Mouse (Mus musculus): Measurements from ENCODE around the gene Muc3. TPM values are rescaled to one million over a fixed set of nuclear protein-coding genes. Genes with fewer than 3 reads are reported as not detected.
A peak's percentile ranks its signal among the peaks of the same experiment; 100 is the strongest.
"Not testable (repeated sequence)": the region's sequence is repeated elsewhere in the genome, so short reads cannot be mapped to it uniquely, and the experiment has no call there.

Gene Muc3
- total RNA-seq (2021): not detected

DNA sequence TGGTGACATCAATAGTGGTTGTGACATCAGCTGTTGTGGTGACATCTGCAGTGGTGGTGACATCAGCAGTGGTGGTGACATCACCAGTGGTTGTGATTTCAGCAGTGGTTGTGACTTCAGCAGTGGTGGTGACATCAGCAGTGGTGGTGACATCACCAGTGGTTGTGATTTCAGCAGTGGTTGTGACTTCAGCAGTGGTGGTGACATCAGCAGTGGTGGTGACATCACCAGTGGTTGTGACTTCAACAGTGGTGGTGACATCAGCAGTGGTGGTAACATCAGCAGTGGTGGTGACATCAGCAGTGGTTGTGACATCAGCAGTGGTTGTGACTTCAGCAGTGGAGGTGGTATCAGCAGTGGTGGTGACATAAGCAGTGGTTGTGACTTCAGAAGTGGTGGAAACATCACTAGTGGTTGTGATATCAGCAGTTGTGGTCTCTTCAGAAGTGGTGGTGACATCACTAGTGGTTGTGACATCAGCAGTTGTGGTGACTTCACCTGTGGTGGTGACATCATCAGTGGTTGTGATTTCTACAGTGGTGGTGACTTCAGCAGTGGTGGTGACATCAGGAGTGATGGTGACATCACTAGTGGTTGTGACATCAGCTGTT lies at the start of gene Muc3:
Gene Muc3 (minus strand): TSS at position 51 of the 611 bp plus-strand sequence.
- intact Hi-C loops (cut with DNase I); DNase-seq: not testable (repeated sequence)

DNA sequence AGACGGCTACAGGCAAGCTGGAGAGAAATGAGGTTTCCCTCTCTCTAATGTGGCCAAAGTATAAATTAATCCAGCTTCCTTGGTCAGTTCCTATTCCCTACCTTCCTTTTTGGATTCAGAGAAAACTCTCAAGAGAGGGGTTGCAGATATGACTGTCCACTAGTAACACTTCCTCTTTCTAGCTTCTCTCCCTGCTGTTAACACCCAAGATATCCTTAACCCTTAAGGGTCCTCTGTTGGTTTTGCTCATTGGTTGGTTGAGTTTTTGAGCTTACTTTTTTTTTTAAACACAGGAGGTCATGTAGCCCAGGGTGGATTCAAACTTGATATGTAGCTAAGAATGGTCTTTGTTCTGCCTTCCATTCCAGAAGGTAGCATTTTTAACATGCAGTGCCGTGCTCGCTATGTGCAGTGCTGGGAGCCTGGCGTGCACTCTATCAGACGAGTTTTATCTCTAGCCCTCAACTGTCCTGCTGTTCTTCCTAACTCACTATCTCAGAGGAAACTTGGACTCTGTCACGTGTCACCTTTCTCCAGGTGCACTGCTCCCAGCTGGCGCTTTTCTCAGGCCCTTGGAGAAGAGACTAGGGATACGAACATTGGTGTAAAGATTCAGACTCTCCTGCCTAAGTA lies 45.5 kb upstream of the Muc3 start:
- intact Hi-C loops (cut with DNase I): no loop called here
- no peak for DNase-seq

DNA sequence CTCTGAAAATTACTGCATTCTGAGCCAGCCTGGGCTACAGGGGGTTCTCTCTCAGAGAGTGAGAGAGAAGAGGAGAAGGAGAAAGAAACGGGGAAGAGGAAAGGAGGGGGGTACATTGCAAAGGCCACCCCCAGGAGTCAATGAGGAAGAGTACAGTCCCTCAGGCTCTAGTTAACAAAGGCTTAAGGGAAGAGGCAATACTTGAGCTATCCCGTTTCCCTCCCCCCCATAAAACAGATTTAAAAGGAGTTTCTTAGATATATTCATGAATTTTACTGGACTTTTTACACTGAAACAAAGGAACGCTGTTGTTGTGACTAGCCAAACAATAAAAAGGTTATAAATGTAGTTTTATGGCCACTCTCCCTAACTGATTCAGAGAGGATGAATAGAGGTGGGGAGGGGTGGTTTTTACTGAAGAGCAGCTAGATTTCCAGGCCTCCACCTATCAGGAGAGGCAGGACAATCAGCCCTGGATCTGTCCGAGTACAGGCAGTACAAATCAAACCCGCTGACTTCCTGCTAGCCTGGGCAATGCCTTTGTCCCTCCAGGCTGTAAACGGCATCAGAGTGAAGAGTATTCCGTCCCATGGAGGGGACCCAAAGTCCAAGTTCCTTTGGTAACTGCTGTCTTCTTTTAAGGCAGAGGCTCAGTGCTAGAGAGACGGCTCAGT lies 44.3 kb upstream of the Muc3 start:
- no peak for DNase-seq
- intact Hi-C loops (cut with DNase I): no loop called here

DNA sequence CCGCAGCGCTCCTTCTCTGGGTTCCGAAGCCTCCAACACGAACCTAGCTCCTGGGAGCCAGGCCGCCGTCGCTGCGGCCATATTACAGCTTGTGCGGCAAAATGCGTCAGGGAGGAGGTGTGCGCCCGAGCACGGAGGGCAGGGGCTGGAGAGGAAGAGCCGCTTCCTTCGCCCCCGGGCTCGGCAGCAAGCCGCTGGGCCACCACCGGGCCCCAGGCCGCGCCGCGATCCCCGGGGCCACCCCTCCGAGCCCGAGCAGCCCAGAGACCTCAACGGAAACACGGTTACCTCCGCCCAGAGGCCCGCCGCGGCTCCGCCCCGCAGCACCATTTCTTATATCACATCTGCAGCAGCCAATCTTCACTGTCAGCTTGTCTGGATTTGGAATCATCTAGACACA lies 40.2 kb upstream of the Muc3 start:
- peak; percentile 6 to 14 for DNase-seq
- intact Hi-C loops (cut with DNase I): no loop called here

DNA sequence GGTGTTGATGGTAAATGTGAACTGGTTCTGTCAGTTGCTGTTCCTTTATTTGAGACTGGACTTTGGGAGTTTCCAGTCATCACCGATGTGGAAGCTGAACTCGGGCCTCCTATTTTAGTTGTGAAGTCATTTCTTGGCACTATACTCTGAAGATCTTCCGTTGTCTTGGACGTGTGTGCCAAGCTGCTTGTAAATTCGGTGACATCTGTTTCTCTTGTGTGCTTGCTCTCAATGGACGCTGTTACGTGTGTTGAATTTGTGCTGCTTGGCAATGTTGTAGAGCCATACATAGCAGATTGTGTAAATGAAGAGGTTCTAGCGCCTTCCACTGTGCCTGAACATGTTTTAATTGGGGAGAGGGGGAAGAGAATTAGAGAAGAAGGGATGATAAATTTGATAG lies 36.2 kb upstream of the Muc3 start:
- intact Hi-C loops (cut with DNase I): no loop called here

DNA sequence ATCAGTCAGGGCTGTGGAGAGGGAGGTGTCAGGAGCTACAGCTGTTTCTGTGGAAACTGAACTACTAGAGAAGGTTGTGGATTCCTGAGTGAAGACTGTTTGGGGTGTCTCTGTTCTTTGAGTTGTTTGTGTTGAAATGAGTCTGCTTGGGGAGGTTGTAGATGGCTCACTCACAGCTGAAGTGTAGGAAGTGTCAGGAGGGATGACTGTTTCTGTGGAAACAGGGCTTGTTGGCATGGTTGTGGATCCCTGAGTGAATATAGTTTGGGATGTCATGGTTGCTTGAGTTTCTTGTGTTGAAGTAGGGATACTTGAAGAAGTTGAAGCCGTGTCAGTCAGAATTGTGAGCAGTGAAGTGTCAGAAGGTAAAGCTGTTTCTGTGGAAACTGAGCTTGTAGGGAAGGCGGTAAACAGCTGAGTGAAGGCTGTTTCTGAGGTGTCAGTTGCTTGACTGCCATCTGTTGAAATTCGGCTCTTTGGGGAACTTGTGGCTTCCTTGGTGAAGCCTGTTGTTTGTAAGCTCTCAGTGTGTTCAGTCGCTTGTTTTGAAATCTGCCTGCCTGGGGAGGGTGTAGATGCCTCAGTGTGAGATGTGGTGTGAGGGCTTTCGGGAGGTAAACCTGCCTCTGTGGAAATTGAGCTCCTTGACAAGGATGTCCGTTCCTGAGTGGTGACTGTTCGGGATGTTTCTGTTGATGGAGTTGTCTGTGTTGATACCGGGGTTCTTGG lies 30.7 kb upstream of the Muc3 start:
- DNase-seq: no peak
- intact Hi-C loops (cut with DNase I): no loop called here

More for the DNA sequence above, 36.2 kb upstream of the Muc3 start:
- no peak for DNase-seq

DNA sequence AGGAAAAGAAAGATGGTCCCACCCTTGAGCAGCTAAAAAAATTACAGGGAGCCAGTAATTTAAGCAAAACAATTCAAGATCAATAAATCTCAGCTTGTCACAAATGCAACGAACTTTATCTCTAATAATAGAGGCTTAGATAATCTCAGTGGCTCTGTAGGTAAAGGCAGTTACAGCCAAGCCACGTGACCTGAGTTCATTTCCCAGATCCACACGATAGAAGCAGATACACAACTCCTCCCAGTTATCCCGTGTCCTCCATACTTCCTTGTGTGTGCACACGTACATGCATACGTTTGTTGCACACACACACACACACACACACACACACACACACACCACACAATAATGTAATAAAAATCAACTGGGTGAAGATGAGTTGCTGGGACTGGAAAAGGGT lies 24.8 kb upstream of the Muc3 start:
- no peak for DNase-seq
- intact Hi-C loops (cut with DNase I): no loop called here

DNA sequence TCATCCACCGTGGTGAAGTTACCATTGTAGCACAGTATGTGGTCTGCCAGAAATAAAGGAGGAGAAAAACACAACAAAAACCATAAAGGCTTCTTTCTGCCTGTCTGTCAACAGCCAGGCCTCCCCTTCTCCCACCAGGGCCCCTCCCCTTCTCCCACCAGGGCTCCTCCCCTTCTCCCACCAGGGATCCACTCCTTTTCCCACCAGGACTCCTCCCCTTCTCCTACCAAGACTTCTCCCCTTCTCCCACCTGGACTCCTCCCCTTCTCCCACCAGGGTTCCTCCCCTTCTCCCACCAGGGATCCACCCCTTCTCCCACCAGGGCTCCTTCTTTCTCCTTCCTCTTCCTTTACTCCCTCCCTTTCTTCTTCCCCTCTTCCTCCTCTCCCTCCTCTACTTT lies 23.5 kb upstream of the Muc3 start:
- intact Hi-C loops (cut with DNase I): no loop called here
- no peak for DNase-seq

DNA sequence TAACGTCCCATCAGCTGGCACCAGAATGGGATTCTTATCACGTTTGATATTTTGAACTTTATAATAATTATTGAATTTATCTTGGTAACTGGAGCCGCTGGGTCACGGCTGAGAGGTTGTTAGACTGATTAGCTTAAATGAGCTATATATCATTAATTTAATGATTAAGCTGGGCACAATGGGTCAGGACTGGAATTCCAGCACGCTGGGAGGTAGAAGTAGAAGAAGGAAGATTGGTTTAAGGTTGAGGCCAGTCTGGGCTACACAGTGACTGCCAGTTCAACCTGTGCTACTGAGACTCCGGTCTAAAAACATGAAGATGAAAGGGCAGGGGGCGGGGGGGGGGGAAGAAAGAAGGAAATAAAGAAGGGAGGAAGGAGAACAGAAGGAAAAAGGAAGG lies 22.4 kb upstream of the Muc3 start:
- no peak for DNase-seq
- intact Hi-C loops (cut with DNase I): no loop called here

DNA sequence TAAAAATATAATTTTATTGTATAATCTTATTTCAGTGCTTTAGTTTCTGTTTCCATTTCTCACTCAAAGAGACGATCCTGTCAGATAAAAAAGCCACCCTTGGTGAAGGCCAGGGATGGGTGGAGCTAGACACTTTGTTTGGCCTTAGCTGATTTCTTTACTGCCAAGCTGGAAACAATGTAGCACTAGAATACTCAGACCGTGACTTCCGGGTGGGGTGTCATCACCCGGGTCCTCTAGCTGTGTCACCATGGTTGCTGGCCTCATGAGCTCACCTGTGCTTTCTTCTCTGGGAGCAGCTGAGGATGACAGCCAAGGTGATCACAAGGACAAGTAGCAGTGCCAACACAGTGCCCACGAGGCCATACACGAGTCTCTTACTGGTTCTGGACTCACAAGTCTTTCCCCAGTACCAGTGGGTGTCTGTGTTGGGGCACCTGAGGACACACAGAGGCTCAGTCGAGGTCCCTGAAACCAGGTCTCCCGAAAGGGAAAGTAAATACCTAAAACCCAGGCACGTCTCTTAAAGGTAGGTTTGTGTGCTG lies 21.8 kb upstream of the Muc3 start:
- intact Hi-C loops (cut with DNase I): no loop called here
- no peak for DNase-seq

DNA sequence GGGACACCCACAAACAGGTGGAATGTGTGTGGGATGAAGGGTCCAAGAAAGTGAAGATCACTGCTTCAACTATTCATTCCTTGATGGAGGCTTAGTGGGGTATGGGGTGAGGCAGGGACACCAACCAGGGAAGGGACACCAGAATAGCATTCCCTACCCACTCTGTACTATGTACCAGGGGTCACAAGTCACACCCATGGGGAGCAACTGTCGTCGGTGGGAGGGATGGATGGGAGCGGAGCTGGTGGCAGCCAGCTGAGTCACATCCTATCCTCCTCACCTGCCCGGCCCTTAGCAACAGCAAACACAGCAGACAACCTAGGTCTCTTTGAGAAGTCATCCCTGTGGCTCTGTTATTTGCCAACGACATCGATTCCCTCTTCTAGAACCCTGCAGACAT lies 18.4 kb upstream of the Muc3 start:
- no peak for DNase-seq
- intact Hi-C loops (cut with DNase I): no loop called here

DNA sequence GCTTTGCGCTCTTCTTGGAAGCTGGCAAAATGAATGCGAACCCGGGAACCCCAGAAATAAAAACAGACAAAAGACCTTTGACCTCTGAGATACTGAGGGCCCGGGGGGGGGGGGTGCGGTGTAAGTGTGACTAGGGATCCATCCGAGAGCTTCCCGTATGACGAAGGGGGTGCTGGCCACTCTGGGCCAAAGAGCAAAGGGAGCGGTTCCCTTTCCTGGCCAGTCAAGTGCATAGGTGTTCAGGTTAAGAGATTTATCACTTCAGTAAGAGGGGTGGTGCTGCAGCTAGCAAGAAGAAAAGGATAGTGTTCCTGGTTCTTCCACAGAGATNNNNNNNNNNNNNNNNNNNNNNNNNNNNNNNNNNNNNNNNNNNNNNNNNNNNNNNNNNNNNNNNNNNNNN lies 16.9 kb upstream of the Muc3 start:
- no peak for DNase-seq

DNA sequence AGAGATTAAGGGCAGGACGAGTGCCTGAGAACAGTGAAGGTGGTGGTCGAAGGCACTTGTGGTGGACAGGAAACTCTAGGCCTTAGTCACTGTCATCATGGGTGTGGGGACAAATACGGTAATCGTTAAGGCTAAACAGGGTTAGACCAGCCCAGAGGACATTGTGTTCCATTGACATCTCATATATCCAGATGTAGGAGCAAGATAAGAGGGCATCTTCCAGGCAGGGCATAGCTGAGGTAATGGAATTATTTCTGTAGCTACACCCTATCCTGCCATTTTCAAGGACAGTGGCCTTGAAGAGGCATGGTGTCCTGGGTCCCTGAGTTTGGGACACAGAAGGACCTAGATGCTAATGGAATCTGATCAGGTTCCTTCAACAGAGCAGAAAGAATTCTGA lies 12.7 kb upstream of the Muc3 start:
- DNase-seq: no peak
- intact Hi-C loops (cut with DNase I): no loop called here

More for the DNA sequence above, 16.9 kb upstream of the Muc3 start:
- intact Hi-C loops (cut with DNase I): no loop called here

DNA sequence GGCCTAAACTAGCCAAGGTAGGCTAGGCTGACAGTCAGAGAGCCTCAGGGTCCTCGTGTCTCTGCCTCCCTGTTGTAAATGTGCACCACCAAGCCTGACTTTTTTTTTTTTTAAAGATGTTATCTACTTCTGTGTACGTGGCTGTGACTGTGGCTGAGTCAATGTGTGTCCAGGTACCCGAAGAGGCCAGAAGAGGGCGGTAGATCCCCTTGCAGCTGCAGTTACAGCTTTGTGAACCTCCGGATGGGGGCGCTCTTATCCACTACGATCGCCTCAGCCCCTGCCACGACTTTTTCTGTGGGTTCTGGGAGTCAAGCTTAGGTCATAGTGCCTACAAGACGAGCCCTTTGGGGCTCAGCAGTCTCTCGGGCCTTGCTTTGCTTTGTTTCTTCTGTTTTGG lies 10.3 kb upstream of the Muc3 start:
- peak; percentile 26 to 56 for DNase-seq
- intact Hi-C loops (cut with DNase I): loop anchor here (1.0 to 10.0 kb wide), 2 partner anchors 127 to 235 kb away; no protein-coding TSS in a partner anchor

DNA sequence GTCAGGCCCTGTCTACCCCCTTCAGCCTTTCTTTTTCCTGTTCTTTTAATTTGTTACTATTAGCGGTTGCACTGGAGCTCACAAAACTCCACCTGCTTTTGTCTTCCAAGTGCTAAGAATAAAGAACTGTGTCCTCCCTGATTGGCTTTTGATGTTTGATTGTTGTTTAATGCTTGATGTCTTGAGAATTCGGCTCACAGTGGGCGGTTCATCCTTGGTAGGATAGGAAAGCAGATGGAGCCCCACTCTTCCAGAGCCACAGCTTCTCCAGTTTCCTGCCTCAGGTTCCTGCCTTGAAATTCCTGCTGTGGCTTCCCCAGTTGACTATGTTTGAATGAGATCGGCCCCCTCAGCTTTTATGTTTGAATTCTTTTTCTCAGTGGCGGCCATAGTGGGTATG lies 4.2 kb upstream of the Muc3 start:
- intact Hi-C loops (cut with DNase I): loop anchor here (10.0 kb wide), 1 partner anchor 242 kb away; no protein-coding TSS in a partner anchor
- DNase-seq: no peak

DNA sequence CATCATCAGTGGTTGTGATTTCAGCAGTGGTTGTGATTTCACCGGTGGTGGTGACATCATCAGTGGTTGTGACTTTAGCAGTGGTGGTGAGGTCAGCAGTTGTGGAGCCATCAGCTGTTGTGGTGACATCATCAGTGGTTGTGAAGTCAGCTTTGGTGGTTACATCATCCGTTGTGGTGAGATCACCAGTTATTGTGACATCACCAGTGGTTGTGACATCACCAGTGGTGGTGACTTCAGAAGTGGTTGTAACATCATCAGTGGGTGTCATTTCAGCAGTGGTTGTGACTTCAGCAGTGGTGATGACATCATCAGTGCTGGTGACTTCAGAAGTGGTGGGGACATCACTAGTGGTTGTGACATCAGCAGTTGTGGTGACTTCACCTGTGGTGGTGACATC lies 3.5 kb upstream of the Muc3 start:
- DNase-seq: no peak
- intact Hi-C loops (cut with DNase I): loop anchor here (10.0 kb wide), 1 partner anchor 242 kb away; no protein-coding TSS in a partner anchor

DNA sequence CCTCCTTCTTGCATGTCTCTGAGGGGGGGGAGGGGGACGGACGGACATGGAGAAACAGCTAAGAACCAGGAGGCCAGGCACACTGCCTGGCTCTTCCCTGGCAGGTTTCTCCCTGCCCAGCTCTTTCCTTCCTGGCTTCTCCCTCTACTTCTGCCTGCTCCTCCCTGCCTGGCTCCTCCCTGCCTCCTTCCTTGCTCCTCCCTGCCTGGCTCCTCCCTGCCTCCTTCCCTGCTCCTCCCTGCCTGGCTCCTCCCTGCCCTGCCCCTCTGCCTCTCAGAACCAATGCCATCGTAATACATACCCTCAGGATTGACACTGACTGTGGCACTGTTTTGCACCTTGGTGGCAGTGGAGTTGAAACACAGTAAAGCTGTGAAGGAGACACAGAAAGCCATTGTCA lies 8.3 kb downstream of the Muc3 start:
- intact Hi-C loops (cut with DNase I): no loop called here
- no peak for DNase-seq

DNA sequence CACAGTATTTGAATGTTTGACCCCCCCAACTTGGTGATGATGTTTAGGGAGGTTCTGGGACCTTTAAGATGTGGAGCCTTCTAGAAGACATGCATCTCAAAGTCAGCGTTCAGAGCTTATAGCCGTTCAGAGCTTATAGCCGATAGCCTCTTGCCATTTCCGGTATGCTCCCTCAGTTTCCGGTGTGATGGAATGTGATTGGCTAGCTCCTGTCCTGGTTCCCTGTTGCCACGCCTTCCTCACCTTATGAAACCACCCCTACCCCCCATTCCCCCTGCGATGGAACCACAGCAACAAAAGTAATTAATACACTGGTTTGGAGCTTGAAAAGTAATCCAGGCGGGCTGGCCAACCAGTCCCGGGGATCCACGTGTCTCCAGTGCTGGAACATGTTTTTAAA lies 10.1 kb downstream of the Muc3 start:
- intact Hi-C loops (cut with DNase I): no loop called here
- no peak for DNase-seq

DNA sequence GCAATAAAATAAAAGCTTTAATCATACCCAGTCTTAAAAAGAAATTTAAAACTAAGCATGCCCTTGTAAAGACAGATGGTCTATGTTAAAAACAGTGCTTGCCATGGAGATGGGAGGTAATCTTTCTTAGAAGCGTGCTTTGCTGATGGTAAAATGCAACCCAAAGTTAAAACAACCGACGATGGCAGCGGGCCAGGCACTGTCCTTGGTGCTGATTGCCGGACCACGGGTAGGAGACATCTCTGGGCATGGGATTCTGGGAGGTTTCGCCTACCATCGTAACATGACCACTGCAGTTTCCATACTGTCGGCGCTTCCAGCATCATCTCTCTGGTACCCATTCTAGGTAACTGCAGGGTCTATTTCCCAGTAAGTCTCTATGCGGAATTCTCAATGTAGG lies 14.2 kb downstream of the Muc3 start:
- intact Hi-C loops (cut with DNase I): loop anchor here (5.0 kb wide), 2 partner anchors 247 to 342 kb away; partner anchors contain the start of gene Zan
- DNase-seq: no peak

DNA sequence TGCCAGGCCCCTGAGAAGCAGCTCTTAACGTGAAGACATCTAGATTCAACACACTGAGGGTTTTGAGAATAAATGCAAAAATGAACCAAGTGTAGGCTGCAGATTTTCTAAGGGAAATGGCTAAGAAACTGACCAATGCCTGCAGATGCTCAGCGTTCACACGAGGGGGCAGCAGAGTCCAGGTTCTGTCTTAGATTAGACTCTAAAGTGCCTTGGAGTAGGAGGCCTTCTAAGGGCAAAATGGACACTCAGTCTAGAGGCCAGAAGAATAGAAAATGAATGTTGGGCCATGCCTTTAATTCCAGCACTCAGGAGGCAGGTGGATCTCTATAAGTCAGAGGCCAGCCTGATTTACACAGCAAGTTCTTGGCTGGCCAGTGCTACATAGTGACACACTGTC lies 17.6 kb downstream of the Muc3 start:
- intact Hi-C loops (cut with DNase I): loop anchor here (1.0 to 5.0 kb wide), 3 partner anchors 155 to 346 kb away; partner anchors contain the start of gene Zan
- DNase-seq: peak; percentile 61 to 63

DNA sequence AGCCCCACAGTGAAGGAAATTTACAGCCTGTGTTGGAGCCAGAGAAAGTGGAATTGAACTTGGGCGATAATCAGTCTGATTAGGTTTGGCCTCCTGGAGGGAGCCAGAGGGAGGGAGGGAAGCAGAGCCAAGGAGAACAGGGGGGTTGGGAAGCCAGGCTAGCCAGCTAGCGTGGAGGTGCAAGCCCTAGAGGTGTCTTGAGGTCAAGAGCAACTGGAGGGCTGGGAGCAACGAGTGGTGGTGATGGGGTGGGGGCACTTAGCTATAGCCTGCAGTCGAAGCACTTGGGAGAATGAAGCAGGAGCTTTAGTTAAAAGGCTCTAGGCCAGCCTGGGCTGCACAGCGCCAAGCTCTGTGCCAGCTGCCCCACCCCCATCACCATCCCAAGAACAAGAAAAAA lies 19.8 kb downstream of the Muc3 start:
- DNase-seq: no peak
- intact Hi-C loops (cut with DNase I): no loop called here

Measured in heart, postnatal 36 days (tissue).